Mouse (Mus musculus) brain, embryonic 14.5 days (tissue): Measurements from ENCODE around the gene Exoc3l4.

ENCODE experiments used
- CTCF ChIP-seq: fragments of 200-500 bp; IDR thresholded peaks from 2 replicates; pipeline ENCODE4 v1.5.1; 2012; ENCODE audit warnings: inconsistent platforms, mild to moderate bottlenecking, moderate library complexity, borderline replicate concordance; ENCODE audit not compliant: insufficient read depth, insufficient read length; ENCODE audit errors: extremely low read depth
- POLR2A ChIP-seq: fragments of 200-500 bp; IDR thresholded peaks from 2 replicates; pipeline ENCODE4 v1.6.1; 2012; ENCODE audit warnings: mild to moderate bottlenecking, inconsistent platforms, borderline replicate concordance; ENCODE audit not compliant: poor library complexity, insufficient read depth, insufficient read length, severe bottlenecking; ENCODE audit errors: extremely low read depth

GRCm38 (mm10) chr12:111479917-111480316 lies 63.1 kb downstream of the Exoc3l4 start:
- TF ChIP-seq POLR2A (no peak), CTCF (peak; percentile 63; the same call in 1 of the 2 replicates)
